In the genomic region with DNA sequence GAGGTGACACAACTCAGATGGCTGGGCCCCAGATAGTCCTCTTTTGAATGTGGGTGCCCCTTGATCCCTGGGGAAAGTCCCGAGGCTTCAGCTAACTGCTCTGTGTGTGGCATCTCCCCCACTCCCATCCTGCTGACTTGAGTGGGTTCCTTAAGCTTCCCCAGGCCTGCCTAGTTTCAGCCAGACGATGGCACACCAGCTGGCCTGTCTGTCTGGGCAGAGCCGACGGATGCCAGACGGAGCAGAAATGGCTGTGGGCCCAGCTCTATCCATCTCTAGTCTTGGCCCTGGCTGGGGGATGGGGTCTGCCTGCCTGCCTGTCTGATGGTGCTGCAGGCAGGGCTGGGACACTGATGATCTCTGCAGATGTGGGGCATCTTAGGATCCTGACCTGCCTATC, we compare ENCODE assay signal across 10 mouse cellular contexts. TPM values are rescaled to one million over a fixed set of nuclear protein-coding genes. Genes with fewer than 3 reads are reported as not detected.
DNase-seq lines count a peak whose midpoint lies in the region; ATAC-seq lines count a peak whose summit lies in the region.
"Had no signal": no experiment of that assay in that cellular context is flagged by ENCODE, and none has a peak within 500 bp of the region (broad histone marks: within the 10 kb centered on the region; RNA-seq: fewer than 3 reads in every experiment).

No protein-coding gene starts in this region.

- no peak for ATAC-seq in hindbrain, embryonic 11.5 days (ENCODE audit: low FRiP score)
- peak; percentile 71 for ATAC-seq in forebrain, embryonic 14.5 days

- peaks cover 69% of the 10 kb centered on the region for H3K36me3 ChIP-seq in hindbrain, embryonic 10.5 days
- H3K36me3 ChIP-seq in hindbrain, embryonic 11.5 days (ENCODE audit: control insufficient read depth, insufficient read depth, low read length), result 0 out of 2 replicates have a peak, but pooled peaks cover 3% of the 10 kb centered on the region
- H3K36me3 ChIP-seq in forebrain, embryonic 14.5 days (ENCODE audit: control insufficient read depth, insufficient read depth, low read length), result peaks cover 67% of the 10 kb centered on the region

- peak overlapping the region; percentile 65 for H3K27ac ChIP-seq in hindbrain, embryonic 10.5 days
- H3K27ac ChIP-seq in hindbrain, embryonic 11.5 days (ENCODE audit: low read depth, low read length), result no peak overlapping the region
- peak overlapping the region; percentile 90 for H3K27ac ChIP-seq in forebrain, embryonic 14.5 days (ENCODE audit: low read depth, low read length)
- H3K27ac ChIP-seq: liver, embryonic 13.5 days had no signal

- H3K27me3 ChIP-seq in hindbrain, embryonic 10.5 days (ENCODE audit: insufficient read depth, poor library complexity, severe bottlenecking), result peaks cover 11% of the 10 kb centered on the region
- H3K27me3 ChIP-seq in hindbrain, embryonic 11.5 days (ENCODE audit: control insufficient read depth, insufficient read depth, low read length), result no peaks in the 10 kb centered on the region
- no peaks in the 10 kb centered on the region for H3K27me3 ChIP-seq in forebrain, embryonic 14.5 days (replicated peaks; ENCODE audit: control insufficient read depth, insufficient read depth, low read length)
- H3K27me3 ChIP-seq: liver, embryonic 13.5 days had no signal

- peaks cover 47% of the 10 kb centered on the region for H3K4me1 ChIP-seq in hindbrain, embryonic 10.5 days (replicated peaks)
- peaks cover 9% of the 10 kb centered on the region for H3K4me1 ChIP-seq in hindbrain, embryonic 11.5 days (replicated peaks; ENCODE audit: control insufficient read depth, insufficient read depth, low read length)
- H3K4me1 ChIP-seq in forebrain, embryonic 14.5 days (ENCODE audit: control insufficient read depth, insufficient read depth, low read length), result peaks cover 15% of the 10 kb centered on the region
- H3K4me1 ChIP-seq: liver, embryonic 13.5 days had no signal

- H3K4me2 ChIP-seq in hindbrain, embryonic 11.5 days (replicated peaks; ENCODE audit: low read depth, low read length), result no peak overlapping the region
- H3K4me2 ChIP-seq in forebrain, embryonic 14.5 days (ENCODE audit: low read length), result no peak overlapping the region
- H3K4me2 ChIP-seq: liver, embryonic 13.5 days had no signal

- no peak for DNase-seq in hindbrain, embryonic 10.5 days (ENCODE audit: low spot score)
- DNase-seq in hindbrain, embryonic 11.5 days (ENCODE audit: low spot score), result no peak
- peak; percentile 81 for DNase-seq in forebrain, embryonic 14.5 days (ENCODE audit: low spot score)
- DNase-seq in layer of hippocampus, postnatal 36 days, result peak; percentile 67 to 69
- DNase-seq in right cerebral cortex, postnatal 25 days, result peak; percentile 77
- DNase-seq in urinary bladder, postnatal 36 days (ENCODE audit: low spot score in 2 of 2), result no peak
- DNase-seq in heart, adult 8-10 months (ENCODE audit: low spot score), result no peak
- no peak for DNase-seq in kidney, adult 8-10 months
- DNase-seq: gastrocnemius, postnatal 36 days; liver, embryonic 13.5 days had no signal

- H3K9me3 ChIP-seq in hindbrain, embryonic 10.5 days, result no peaks in the 10 kb centered on the region
- H3K9me3 ChIP-seq in hindbrain, embryonic 11.5 days (ENCODE audit: control insufficient read depth, low read length), result no peaks in the 10 kb centered on the region
- H3K9me3 ChIP-seq in forebrain, embryonic 14.5 days (replicated peaks; ENCODE audit: control insufficient read depth, low read length), result no peaks in the 10 kb centered on the region
- H3K9me3 ChIP-seq: liver, embryonic 13.5 days had no signal

- H3K9ac ChIP-seq in hindbrain, embryonic 11.5 days (ENCODE audit: low read depth, low read length), result no peak overlapping the region
- no peak overlapping the region for H3K9ac ChIP-seq in forebrain, embryonic 14.5 days (ENCODE audit: low read length)
- H3K9ac ChIP-seq: liver, embryonic 13.5 days had no signal

- no peak overlapping the region for H3K4me3 ChIP-seq in hindbrain, embryonic 10.5 days
- no peak overlapping the region for H3K4me3 ChIP-seq in hindbrain, embryonic 11.5 days (ENCODE audit: low read depth, low read length)
- no peak overlapping the region for H3K4me3 ChIP-seq in forebrain, embryonic 14.5 days (ENCODE audit: low read depth, low read length)
- H3K4me3 ChIP-seq: liver, embryonic 13.5 days had no signal

- WGBS in hindbrain, embryonic 10.5 days, result 70% methylated on average over 5 of the region's 5 CpGs
- WGBS in hindbrain, embryonic 11.5 days, result 74% methylated on average over 5 of the region's 5 CpGs
- WGBS in forebrain, embryonic 14.5 days, result 55% methylated on average over 5 of the region's 5 CpGs

RNA-seq across cellular contexts. Expression of gene Tmem222, which starts 22.1 kb away (rescaled TPM):
- polyA plus RNA-seq in hindbrain, embryonic 10.5 days (2016; fragmentation: Nextera tagmentation; extraction: Ambion mirVana), result 82.8 and 87.8 TPM in 2 replicates
- 80.7 and 82.8 TPM in 2 replicates for polyA plus RNA-seq in hindbrain, embryonic 11.5 days (2014; fragmentation: Nextera tagmentation; extraction: Ambion mirVana)
- 125 and 131 TPM in 2 replicates for polyA plus RNA-seq in forebrain, embryonic 14.5 days (2014; fragmentation: Nextera tagmentation; extraction: Ambion mirVana)
- total RNA-seq in layer of hippocampus, postnatal 36 days (2021), result 10 to 100 TPM; 85.0 to 92.1 TPM
- 10 to 100 TPM; 29.3 to 39.8 (median 34.3) TPM for total RNA-seq in heart, adult 8-10 months (2022)

RNA-seq across cellular contexts. Expression of gene Sytl1, which starts 36.8 kb away (rescaled TPM):
- polyA plus RNA-seq in hindbrain, embryonic 10.5 days (2016; fragmentation: Nextera tagmentation; extraction: Ambion mirVana), result 1.2 and 1.6 TPM in 2 replicates
- 0.59 and 1.2 TPM in 2 replicates for polyA plus RNA-seq in hindbrain, embryonic 11.5 days (2014; fragmentation: Nextera tagmentation; extraction: Ambion mirVana)
- polyA plus RNA-seq in forebrain, embryonic 14.5 days (2014; fragmentation: Nextera tagmentation; extraction: Ambion mirVana), result 0.32 and 0.54 TPM in 2 replicates
- total RNA-seq in layer of hippocampus, postnatal 36 days (2021), result under 1 TPM; 0.70 to 0.99 TPM
- total RNA-seq in heart, adult 8-10 months (2022), result under 1 TPM; 0.30 to 0.59 (median 0.33) TPM

RNA-seq across cellular contexts. Expression of gene Wdtc1, which starts 53.6 kb away (rescaled TPM):
- 19.5 and 22.0 TPM in 2 replicates for polyA plus RNA-seq in hindbrain, embryonic 10.5 days (2016; fragmentation: Nextera tagmentation; extraction: Ambion mirVana)
- polyA plus RNA-seq in hindbrain, embryonic 11.5 days (2014; fragmentation: Nextera tagmentation; extraction: Ambion mirVana), result 21.6 and 23.4 TPM in 2 replicates
- polyA plus RNA-seq in forebrain, embryonic 14.5 days (2014; fragmentation: Nextera tagmentation; extraction: Ambion mirVana), result 17.5 and 18.9 TPM in 2 replicates
- 10 to 100 TPM; 78.5 to 78.9 TPM for total RNA-seq in layer of hippocampus, postnatal 36 days (2021)
- 10 to 100 TPM; 77.3 to 94.3 (median 79.2) TPM for total RNA-seq in heart, adult 8-10 months (2022)

RNA-seq across cellular contexts. Expression of gene Map3k6, which starts 59.1 kb away (rescaled TPM):
- polyA plus RNA-seq in hindbrain, embryonic 10.5 days (2016; fragmentation: Nextera tagmentation; extraction: Ambion mirVana), result 1.7 and 1.9 TPM in 2 replicates
- polyA plus RNA-seq in hindbrain, embryonic 11.5 days (2014; fragmentation: Nextera tagmentation; extraction: Ambion mirVana), result 2.7 and 3.0 TPM in 2 replicates
- polyA plus RNA-seq in forebrain, embryonic 14.5 days (2014; fragmentation: Nextera tagmentation; extraction: Ambion mirVana), result 1.1 and 1.7 TPM in 2 replicates
- 1 to 10 TPM; 3.9 to 5.9 TPM for total RNA-seq in layer of hippocampus, postnatal 36 days (2021)
- total RNA-seq in heart, adult 8-10 months (2022), result 10 to 100 TPM; 14.8 to 21.8 (median 16.3) TPM

Comparison
In these comparisons a context has a peak if more than half of its experiments do, and no peak if none do; other contexts are left out.
1. DNase-seq: peak in forebrain, embryonic 14.5 days (single experiment), layer of hippocampus, postnatal 36 days (2 of 2) and right cerebral cortex, postnatal 25 days (single experiment); none in hindbrain, embryonic 10.5 days (single experiment), hindbrain, embryonic 11.5 days (single experiment), urinary bladder, postnatal 36 days (0 of 2), heart, adult 8-10 months (single experiment) and kidney, adult 8-10 months (0 of 2).